Mouse (Mus musculus) ovary, postnatal 36 days (tissue): ENCODE measurements around the gene Treh.

Experiments
- DNase-seq: peaks from one replicate; pipeline ENCODE4 v3.0.0; 2022; ENCODE audit warnings: low spot score, mixed read lengths

Treh gene

DNA sequence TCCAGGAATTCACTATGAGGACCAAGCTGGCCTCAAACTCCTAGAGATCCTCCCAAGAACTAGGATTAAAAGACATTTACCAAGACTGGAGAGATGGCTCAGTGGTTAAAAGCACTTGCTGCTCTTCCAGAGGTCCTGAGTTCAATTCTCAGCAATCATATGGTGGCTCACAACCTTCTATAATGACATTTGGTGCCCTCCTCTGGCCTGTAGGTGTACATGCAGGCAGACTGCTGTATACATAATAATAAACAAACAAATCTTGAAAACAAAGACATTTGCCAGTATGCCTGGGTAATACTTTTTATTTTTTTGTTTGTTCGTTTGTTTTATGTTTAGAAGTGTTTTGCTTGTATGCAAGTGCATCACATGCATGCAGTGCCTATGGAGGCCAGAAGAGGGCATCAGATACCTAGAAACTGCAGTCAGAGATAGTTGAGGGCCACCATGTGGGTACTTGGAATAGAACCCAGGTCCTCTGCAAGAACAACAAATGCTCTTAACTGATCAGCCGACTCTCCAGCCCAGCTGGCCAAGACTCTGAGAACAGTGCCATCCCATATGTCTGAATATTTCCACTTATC lies 5.3 kb downstream of the Treh start:
- no peak for DNase-seq

DNA sequence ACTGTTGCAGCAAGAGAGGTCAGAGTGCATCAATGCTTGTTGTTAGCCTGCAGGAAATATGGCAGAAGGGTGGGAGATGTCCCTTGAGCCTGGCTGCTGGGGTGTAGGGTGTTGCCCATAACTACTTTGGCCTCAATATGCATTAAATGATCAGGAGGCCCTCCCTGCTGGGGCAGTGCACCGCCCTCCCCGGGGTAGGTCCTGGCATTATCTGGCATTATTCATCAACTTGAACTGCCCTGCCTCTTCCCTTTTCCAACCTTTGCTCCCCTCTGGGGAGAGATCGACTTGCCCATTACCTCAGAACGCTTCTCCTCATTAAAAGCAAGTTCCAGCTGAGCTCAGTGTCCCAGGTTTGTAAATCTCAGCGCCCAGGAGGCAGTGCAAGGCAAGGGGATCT lies 6.5 kb downstream of the Treh start:
- DNase-seq, result no peak

DNA sequence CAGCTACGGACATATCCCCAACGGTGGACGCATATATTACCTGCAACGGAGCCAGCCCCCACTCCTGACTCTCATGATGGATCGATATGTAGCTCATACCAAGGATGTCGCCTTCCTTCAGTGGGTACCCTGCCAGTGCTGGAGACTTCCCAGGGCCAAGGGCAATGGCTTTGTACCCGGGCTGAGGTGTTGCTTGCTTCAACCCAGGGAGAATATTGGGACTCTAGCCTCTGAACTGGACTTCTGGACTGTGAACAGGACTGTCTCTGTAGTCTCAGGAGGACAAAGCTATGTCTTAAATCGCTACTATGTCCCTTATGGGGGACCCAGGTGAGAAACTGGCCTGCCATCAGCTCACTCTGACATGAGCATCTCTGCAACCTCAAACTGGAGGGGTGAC lies 10.0 kb downstream of the Treh start:
- DNase-seq, result no peak

DNA sequence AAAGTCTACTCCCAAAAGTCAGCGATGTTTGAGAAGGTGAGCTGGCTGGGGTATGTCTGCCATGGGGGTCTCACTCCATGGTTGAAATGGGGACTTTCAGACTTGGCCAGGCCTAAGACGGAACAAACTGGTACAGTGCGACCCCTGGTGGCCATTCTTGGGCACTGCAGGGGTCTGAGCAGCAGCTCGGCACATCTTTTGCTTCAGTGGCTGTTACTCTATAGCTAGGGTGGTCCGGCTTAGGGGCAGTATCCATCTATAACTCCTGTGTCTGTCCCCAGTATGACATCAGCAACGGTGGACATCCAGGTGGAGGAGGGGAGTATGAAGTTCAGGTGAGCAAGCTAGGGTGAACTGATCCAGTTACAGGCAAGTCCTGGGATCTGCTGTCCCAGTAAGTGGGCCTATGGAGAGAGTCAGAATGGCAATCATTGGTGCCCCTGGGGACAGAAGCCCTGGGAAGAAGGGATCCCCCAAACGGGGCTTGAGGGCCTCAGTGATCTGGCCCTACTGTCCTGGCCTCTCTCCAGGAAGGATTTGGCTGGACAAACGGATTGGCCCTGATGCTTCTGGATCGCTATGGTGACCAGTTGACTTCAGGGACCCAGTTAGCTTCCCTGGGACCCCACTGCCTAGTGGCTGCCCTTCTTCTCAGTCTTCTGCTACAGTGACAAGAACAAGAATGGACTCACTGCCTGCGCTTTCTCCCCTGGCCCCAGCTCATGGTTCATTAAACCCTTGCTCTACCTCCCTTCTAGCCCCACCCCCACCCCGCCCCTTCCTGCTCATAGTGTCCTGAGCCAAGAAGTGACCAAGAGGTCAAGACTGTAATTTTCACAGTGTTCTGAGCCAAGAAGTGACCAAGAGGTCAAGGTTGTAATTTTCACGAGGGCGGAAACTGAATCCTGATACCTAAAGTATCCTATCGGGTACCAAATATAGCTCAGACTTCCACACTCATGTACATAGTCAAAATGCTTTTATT lies 12.6 kb downstream of the Treh start:
- DNase-seq, result peak; percentile 66

- no peak for DNase-seq
Observed at GRCm38 (mm10) chr9:44686638-44687037, 13.6 kb downstream of the Treh start.

DNA sequence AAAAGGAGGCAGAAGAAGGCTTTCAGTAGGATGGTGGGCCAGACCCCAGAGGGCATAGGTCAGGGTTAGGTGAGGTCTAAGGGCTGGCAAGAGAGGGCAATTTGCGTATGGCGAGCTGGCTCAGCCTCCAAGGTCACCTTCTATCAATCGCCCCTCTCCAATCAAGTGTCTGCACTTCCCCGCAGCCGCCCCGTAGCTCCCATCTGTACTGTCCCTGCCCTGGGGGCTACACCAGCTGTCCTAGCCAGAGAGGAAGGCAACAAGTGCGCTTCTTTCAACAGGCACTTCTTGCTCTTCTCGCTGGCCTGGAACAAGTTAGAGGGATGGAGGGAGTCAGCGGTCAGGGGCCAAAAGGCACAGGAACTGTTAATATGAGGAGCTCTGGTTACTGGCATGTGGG lies 15.0 kb downstream of the Treh start:
- no peak for DNase-seq

- DNase-seq, result no peak
Observed at GRCm38 (mm10) chr9:44690641-44691040, 17.6 kb downstream of the Treh start.

DNA sequence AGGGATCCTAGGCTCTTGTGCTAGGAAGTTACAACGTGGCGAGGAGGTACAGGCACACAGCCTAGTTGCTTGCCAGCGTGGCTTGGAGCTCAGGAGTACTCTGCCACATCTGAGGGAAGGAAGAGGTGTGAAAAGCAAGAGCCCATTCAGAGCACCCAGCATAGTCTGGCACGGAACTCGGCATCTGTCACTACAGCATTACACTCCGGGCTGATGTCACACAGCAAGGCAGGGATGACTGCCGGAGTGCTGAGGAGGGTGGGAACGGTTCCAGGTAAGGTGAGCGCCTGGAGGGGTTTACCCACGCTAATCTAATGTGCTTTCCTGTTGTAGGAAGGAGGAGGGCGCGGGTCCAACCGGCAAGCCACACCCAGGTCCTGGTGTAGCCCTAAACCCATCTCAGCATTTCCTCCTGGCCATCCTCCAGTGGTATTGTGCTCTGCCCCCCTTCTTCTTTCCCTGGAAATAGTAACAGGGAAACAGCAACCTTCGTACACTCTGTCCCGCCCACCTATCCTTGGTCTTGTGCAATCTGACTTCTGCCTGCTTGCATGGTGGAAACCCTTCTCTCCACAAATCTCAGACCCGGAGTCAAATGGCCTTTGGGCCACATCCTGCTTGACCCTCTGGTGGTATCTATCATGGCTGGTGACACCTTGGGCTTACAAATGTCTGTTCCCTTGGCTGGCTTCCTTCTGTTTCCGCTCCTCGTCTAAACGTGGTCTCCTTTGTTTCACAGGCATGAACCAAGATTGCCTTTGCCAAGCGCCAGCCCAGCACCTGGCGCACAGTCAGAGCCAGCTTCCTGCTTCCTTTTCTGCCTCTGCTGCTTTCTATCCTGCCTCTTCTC lies 18.9 kb downstream of the Treh start:
- DNase-seq, result peak; percentile 49

DNA sequence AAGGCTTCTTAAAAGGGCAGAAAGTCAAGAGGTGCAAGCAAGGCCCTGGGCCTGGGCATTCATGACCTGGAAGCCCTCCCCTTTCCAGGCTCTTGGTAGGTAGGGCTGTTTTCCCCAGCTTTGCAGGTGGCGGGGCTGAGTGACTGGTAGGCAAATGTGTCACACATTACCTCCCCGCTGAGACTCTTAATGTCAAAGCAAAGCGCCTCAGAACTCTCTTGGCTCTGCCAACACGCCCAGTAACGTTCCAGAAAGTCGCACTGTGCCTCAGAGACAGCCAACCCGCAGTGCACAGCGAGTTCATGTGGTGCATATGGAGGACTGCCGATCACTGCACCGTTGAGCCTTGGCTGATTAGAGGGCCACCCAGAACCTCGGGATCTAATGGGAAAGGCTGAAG lies 20.0 kb downstream of the Treh start:
- DNase-seq, result no peak

GRCm38 (mm10) chr9:44697866-44698265 lies 24.8 kb downstream of the Treh start:
- DNase-seq, result no peak

GRCm38 (mm10) chr9:44699196-44699595 lies 26.2 kb downstream of the Treh start:
- no peak for DNase-seq

DNA sequence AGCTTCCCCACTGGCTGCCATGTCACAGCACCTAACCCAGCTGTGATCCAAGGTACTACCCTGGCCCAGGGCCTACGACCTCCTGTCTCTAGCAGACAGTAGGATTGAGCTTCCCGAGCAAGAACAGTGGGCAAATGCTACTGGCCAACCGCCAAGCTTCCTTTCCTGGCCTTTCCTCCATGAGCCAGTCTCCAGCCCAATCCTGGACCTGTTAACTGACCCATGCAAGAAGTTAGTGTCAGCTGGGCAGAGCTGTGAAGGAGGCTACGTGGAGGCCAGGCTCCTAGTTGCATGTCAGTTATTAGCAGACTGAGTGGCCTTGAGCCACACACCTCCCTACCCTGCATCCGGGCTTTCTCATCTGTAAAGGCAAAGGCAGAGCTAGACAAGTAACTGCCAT lies 26.7 kb downstream of the Treh start:
- DNase-seq, result no peak

GRCm38 (mm10) chr9:44707749-44708428 lies 34.9 kb downstream of the Treh start:
- DNase-seq, result no peak

GRCm38 (mm10) chr9:44708429-44708765 lies 35.4 kb downstream of the Treh start:
- peak; percentile 89 for DNase-seq

DNA sequence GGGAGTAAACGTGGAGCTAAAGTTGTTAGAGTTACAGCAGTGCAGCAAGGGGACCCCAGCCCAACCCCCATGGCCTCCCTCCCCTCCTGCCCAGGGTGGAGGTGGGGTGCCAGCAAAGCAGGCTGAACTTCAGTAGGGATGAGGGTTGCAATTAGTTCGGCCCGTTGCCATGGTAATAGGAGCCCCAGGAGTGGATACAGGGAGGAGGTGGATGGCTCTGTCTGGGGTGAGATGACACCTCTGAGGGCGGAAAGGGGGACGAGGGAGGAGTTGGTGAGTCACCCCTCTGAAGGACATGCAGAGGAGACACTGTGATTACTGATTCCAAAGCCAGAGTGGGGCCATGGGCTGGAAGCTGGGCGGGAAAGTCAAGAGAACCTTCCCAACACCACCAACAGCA lies 35.9 kb downstream of the Treh start:
- peak; percentile 51 for DNase-seq

DNA sequence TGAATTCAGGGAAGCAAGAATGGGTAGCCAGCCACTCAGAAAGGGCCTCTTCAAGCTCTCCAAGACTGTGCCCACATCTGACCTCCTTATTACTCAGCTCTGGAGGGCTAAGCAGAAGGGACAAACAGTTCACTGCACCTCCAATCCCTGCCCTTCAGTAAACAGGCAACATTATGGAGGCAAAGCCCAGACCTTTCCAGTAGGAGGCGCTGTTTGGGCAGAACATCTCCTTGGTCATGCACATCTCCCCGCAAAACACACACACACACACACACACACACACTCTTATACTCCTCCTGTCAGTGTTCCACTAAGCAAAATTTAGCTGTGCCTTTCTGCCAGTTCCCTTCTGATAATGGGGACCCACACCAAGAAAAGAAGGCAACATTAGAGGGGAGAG lies 36.6 kb downstream of the Treh start:
- no peak for DNase-seq

DNA sequence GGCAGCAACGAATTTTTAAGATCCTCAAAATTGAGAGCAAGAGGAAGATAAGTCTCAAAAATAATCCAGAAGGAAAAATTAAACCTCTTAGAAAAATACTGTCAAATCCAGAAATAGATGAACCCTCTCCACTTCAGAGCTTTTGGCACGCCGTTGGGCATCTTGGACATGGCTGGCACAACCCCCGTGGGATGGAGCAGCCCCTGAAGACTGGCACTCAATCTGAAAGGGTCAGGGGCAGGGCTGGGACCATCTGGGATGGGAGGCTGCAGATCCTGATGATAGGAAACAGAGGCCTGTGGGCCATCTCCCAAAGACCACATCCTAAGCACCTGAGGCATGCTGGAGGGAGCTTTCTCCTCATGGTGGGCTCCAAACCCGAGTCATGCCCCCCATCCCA lies 37.2 kb downstream of the Treh start:
- no peak for DNase-seq

DNA sequence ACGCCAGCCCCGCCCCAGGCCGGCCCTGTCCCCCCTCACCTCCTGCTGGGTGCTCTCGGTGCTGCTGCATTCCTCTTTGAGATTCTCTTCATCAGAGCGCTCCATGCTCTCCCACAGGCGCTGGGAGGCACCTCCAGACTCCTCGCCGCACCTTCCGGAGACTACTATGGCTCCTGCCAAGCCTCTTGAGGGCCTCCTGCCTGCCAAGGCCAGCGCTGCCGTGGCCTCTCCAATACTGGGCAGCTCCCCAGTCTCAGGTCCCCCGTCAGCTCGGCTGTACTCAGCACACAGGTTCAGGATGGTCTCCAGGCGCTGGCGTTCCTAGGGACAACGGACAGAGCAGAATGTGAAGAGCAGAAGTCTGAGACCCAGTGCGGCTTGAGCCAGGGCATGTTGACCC lies 38.6 kb downstream of the Treh start:
- no peak for DNase-seq

DNA sequence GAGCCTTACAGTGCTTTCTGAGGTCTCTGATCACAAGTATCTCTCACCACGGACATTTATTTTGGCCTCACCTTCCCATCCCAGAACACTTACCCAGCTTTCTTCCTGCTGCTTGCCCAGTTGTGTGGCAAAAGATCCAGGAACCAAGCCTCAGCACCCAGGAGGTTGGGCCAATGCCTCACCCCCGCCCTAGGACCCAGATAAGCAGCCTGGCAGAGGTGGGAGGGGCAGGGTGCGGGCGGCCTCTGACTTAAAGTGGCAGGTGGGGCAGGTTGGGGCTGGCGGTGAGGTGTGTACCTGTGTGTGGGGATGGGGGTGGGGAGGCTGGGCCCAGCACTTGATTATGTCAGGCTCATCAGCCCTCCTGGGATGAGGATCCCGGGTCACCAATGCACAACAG lies 40.0 kb downstream of the Treh start:
- DNase-seq, result no peak

DNA sequence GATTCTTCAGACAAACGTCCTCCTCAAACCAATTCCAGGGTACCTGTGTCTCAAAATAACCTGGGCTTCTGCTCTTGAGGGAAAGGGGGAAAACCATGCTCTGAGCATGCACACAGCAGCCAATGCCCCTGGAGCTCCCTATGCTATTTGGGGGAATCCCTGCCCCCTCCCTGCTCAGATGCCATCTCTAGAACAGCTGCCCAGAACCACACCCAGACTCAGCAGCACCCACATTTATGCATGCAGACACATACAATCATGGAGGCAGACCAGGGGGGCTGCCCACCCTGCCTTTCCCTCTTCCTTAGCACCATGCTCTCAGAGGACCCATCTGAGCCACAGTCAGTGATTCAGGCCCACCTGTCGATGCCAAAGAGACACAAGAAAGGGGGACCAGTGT lies 40.5 kb downstream of the Treh start:
- DNase-seq, result no peak

GRCm38 (mm10) chr9:44715109-44715508 lies 42.1 kb downstream of the Treh start:
- DNase-seq, result no peak

DNA sequence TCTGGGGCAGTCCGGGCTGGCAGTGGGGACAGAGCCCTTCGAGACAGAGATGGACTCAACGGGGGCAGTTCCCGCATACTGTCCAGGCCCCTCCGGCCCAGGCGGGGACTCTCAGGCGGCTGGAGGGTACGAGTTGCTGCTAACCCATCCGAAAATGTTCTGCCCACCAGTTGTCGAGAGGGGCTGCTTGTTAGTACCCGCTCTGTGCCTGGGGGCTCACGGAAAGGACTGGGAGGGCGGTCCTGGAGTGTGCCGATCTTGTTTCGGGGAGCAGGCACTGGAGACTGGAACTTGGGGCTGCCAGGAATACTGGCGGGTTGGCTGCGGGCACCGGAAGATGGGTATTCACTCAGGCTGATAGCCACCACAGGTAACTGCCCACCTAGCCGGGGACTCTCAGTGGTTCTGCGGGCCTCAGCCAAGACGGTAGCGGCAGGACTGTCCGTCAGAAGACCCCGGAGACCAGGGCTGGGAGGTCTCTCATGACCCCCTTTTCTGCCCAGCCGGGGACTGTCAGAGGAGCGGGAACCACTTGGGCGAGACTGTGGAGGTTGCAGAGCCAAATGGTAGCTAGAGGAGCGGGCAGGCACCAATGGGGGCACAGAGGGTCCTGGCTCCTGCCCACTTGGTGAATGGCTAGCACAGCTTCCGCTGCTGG lies 42.8 kb downstream of the Treh start:
- DNase-seq, result no peak
